Mouse (Mus musculus): ENCODE results near the gene B4galnt2.
"Not testable (repeated sequence)": the region's sequence is repeated elsewhere in the genome, so short reads cannot be mapped to it uniquely, and the experiment has no call there.

Gene B4galnt2

GRCm38 (mm10) chr11:95896446-95897179 lies 18.1 kb downstream of the B4galnt2 start:
- DNase-seq (ENCODE audit: low spot score) = no peak

GRCm38 (mm10) chr11:95890462-95891051 lies 24.1 kb downstream of the B4galnt2 start:
- DNase-seq (ENCODE audit: low spot score) = no peak

- DNase-seq (ENCODE audit: low spot score) = not testable (repeated sequence)
Observed at GRCm38 (mm10) chr11:95879861-95880260, 34.8 kb downstream of the B4galnt2 start.

GRCm38 (mm10) chr11:95876296-95876695 lies 38.4 kb downstream of the B4galnt2 start:
- DNase-seq (ENCODE audit: low spot score) = peak; percentile 65

- no peak for DNase-seq (ENCODE audit: low spot score)
Observed at GRCm38 (mm10) chr11:95875804-95876203, 38.9 kb downstream of the B4galnt2 start.

- DNase-seq (ENCODE audit: low spot score) = no peak
Observed at GRCm38 (mm10) chr11:95869918-95870470, 44.7 kb downstream of the B4galnt2 start.

- no peak for DNase-seq (ENCODE audit: low spot score)
Observed at GRCm38 (mm10) chr11:95869442-95869841, 45.2 kb downstream of the B4galnt2 start.

GRCm38 (mm10) chr11:95861397-95861796 lies 53.3 kb downstream of the B4galnt2 start:
- no peak for DNase-seq (ENCODE audit: low spot score)

GRCm38 (mm10) chr11:95860071-95860490 lies 54.6 kb downstream of the B4galnt2 start:
- no peak for DNase-seq (ENCODE audit: low spot score)

GRCm38 (mm10) chr11:95859468-95859855 lies 55.2 kb downstream of the B4galnt2 start:
- no peak for DNase-seq (ENCODE audit: low spot score)

- peak; percentile 98 for DNase-seq (ENCODE audit: low spot score)
Observed at GRCm38 (mm10) chr11:95858528-95859467, 55.9 kb downstream of the B4galnt2 start.

- no peak for DNase-seq (ENCODE audit: low spot score)
Observed at GRCm38 (mm10) chr11:95857716-95858527, 56.8 kb downstream of the B4galnt2 start.

GRCm38 (mm10) chr11:95857306-95857705 lies 57.4 kb downstream of the B4galnt2 start:
- DNase-seq (ENCODE audit: low spot score) = no peak

- peak; percentile 78 for DNase-seq (ENCODE audit: low spot score)
Observed at GRCm38 (mm10) chr11:95853684-95854083, 61.0 kb downstream of the B4galnt2 start.

- peak; percentile 67 for DNase-seq (ENCODE audit: low spot score)
Observed at GRCm38 (mm10) chr11:95850898-95851297, 63.8 kb downstream of the B4galnt2 start.

GRCm38 (mm10) chr11:95844935-95845334 lies 69.8 kb downstream of the B4galnt2 start:
- no peak for DNase-seq (ENCODE audit: low spot score)

GRCm38 (mm10) chr11:95843421-95843950 lies 71.2 kb downstream of the B4galnt2 start:
- DNase-seq (ENCODE audit: low spot score) = no peak

GRCm38 (mm10) chr11:95842953-95843352 lies 71.7 kb downstream of the B4galnt2 start:
- no peak for DNase-seq (ENCODE audit: low spot score)

- no peak for DNase-seq (ENCODE audit: low spot score)
Observed at GRCm38 (mm10) chr11:95842074-95842681, 72.5 kb downstream of the B4galnt2 start, which contains the start of gene Abi3. Gene Abi3 (minus strand): TSS chr11:95842476.

GRCm38 (mm10) chr11:95841498-95841830 lies 73.2 kb downstream of the B4galnt2 start:
- no peak for DNase-seq (ENCODE audit: low spot score)

Measured in adipocyte (in vitro differentiated cells).